Mouse (Mus musculus): Measurements from ENCODE around the gene Cd320. TPM values are rescaled to one million over a fixed set of nuclear protein-coding genes. Genes with fewer than 3 reads are reported as not detected.
"Not testable (repeated sequence)": the region's sequence is repeated elsewhere in the genome, so short reads cannot be mapped to it uniquely, and the experiment has no call there.

Gene Cd320
- total and polyA plus RNA-seq, 3 experiments, result 2.3 to 8.1 (median 6.0) TPM

- H3K4me3 ChIP-seq (ENCODE audit: low read depth, low read length), result peak within 1 kb of the TSS; percentile 81
- no peaks in the 10 kb centered on the region for H3K9me3 ChIP-seq (replicated peaks)
- H3K36me3 ChIP-seq (replicated peaks), result peaks cover 80% of the 10 kb centered on the region
- no peaks in the 10 kb centered on the region for H3K27me3 ChIP-seq (ENCODE audit: insufficient read depth, low read length)
- ATAC-seq (ENCODE audit: extremely low read depth, insufficient number of reproducible peaks, low FRiP score, poor library complexity, severe bottlenecking), result peak; percentile 85
- TF ChIP-seq CTCF (IDR thresholded peaks at IDR 0.05; ENCODE audit: low read depth, low read length), result no peak
- TF ChIP-seq TAL1 (conservative IDR thresholded peaks at IDR 0.05; ENCODE audit: low read depth, low read length), result no peak
- TF ChIP-seq GATA1 (IDR thresholded peaks at IDR 0.05; ENCODE audit: borderline replicate concordance, low read length), result no peak
- peak; percentile 95 for TF ChIP-seq POLR2AphosphoS5 (IDR thresholded peaks at IDR 0.05; ENCODE audit: insufficient replicate concordance, low read depth, low read length)
- DNase-seq (ENCODE audit: low spot score), result peak; percentile 49
- peaks cover 62% of the 10 kb centered on the region for H3K4me1 ChIP-seq (ENCODE audit: insufficient read depth, low read depth, low read length)
These were observed 18.6 kb upstream of the Cd320 start, which contains the start of the genes Rps28 and Ndufa7 for GRCm38 (mm10) chr17:33824084-33824996. Rps28 (minus strand) TSS chr17:33824562. Ndufa7 (plus strand) TSS chr17:33824572.

- not testable (repeated sequence) for H3K9me3 ChIP-seq (replicated peaks); H3K27me3 ChIP-seq (ENCODE audit: insufficient read depth, low read length); DNase-seq (ENCODE audit: low spot score); ATAC-seq (ENCODE audit: extremely low read depth, insufficient number of reproducible peaks, low FRiP score, poor library complexity, severe bottlenecking)
- H3K4me1 ChIP-seq (ENCODE audit: insufficient read depth, low read depth, low read length), result peaks cover 58% of the 10 kb centered on the region
- H3K36me3 ChIP-seq (replicated peaks), result peaks cover 80% of the 10 kb centered on the region
- peak overlapping the region; percentile 81 for H3K4me3 ChIP-seq (ENCODE audit: low read depth, low read length)
These were observed 17.9 kb upstream of the Cd320 start for GRCm38 (mm10) chr17:33824997-33825330.

DNA sequence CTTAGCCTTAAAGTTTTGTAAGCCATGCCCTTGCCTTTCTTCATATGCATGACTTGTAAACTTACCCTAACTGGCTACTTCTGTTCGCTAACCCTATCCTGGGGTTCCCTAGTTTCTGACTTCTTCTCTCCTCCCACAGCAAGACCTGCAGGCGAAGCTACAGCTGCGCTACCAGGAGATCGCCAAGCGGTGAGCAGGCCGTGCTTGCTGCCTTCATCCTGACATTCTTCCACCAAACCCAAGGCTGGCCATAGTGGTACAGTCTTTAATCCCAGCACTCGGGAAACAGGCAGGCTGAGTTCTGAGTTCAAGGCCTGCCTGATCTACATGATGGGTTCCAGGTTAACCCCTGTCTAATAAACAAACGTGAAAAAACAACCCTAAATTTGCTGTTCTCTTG is 17.4 kb upstream of the Cd320 start:
- Histone ChIP-seq H3K9me3 (replicated peaks) (no peaks in the 10 kb centered on the region), H3K27me3 (ENCODE audit: insufficient read depth, low read length) (no peaks in the 10 kb centered on the region), H3K36me3 (replicated peaks) (peaks cover 80% of the 10 kb centered on the region), H3K4me1 (ENCODE audit: insufficient read depth, low read depth, low read length) (peaks cover 53% of the 10 kb centered on the region), H3K4me3 (ENCODE audit: low read depth, low read length) (peak overlapping the region; percentile 81)
- no peak for TF ChIP-seq GATA2 (IDR thresholded peaks at IDR 0.05; ENCODE audit: borderline replicate concordance, low read depth, low read length)
- TF ChIP-seq TAL1 (conservative IDR thresholded peaks at IDR 0.05; ENCODE audit: low read depth, low read length), result no peak
- no peak for TF ChIP-seq GATA1 (IDR thresholded peaks at IDR 0.05; ENCODE audit: borderline replicate concordance, low read length)
- TF ChIP-seq CTCF (IDR thresholded peaks at IDR 0.05; ENCODE audit: low read depth, low read length), result no peak
- TF ChIP-seq POLR2AphosphoS5 (IDR thresholded peaks at IDR 0.05; ENCODE audit: insufficient replicate concordance, low read depth, low read length), result no peak
- DNase-seq (ENCODE audit: low spot score) (no peak), ATAC-seq (ENCODE audit: extremely low read depth, insufficient number of reproducible peaks, low FRiP score, poor library complexity, severe bottlenecking) (no peak)

- TF ChIP-seq CTCF (IDR thresholded peaks at IDR 0.05; ENCODE audit: low read depth, low read length) (peak; percentile 84), POLR2AphosphoS5 (IDR thresholded peaks at IDR 0.05; ENCODE audit: insufficient replicate concordance, low read depth, low read length) (no peak), TAL1 (conservative IDR thresholded peaks at IDR 0.05; ENCODE audit: low read depth, low read length) (no peak)
- Histone ChIP-seq H3K4me1 (ENCODE audit: insufficient read depth, low read depth, low read length) (peaks cover 41% of the 10 kb centered on the region), H3K36me3 (replicated peaks) (peaks cover 80% of the 10 kb centered on the region), H3K4me3 (ENCODE audit: low read depth, low read length) (no peak overlapping the region), H3K9me3 (replicated peaks) (no peaks in the 10 kb centered on the region), H3K27me3 (ENCODE audit: insufficient read depth, low read length) (no peaks in the 10 kb centered on the region)
- DNase-seq (ENCODE audit: low spot score) (peak; percentile 57), ATAC-seq (ENCODE audit: extremely low read depth, insufficient number of reproducible peaks, low FRiP score, poor library complexity, severe bottlenecking) (no peak)
These were observed 16.0 kb upstream of the Cd320 start for GRCm38 (mm10) chr17:33826850-33827249.

DNA sequence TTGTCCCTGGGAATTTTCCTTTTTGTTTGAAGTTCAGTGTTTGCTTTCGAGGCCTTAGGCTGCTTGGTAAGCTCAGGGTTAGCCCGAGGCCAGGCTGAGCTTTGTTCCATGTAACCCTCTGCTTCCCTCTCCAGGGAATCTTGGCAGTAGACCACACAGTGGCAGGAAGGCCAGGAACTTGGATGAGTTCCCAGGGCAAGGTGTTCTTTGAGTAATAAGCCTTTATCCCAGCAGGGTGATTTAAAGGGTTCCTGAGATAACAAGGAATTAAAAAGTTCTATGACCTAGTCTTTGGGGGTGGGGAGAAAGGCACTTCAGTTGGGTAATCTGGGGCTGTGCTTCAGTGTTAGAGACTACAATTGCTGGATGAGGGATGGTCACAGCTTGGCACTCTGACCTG is 14.0 kb upstream of the Cd320 start:
- Histone ChIP-seq H3K36me3 (replicated peaks) (peaks cover 81% of the 10 kb centered on the region), H3K4me3 (ENCODE audit: low read depth, low read length) (no peak overlapping the region), H3K27me3 (ENCODE audit: insufficient read depth, low read length) (no peaks in the 10 kb centered on the region), H3K9me3 (replicated peaks) (no peaks in the 10 kb centered on the region), H3K4me1 (ENCODE audit: insufficient read depth, low read depth, low read length) (peaks cover 29% of the 10 kb centered on the region)
- no peak for DNase-seq (ENCODE audit: low spot score)
- TF ChIP-seq TAL1 (conservative IDR thresholded peaks at IDR 0.05; ENCODE audit: low read depth, low read length), result no peak
- TF ChIP-seq POLR2AphosphoS5 (IDR thresholded peaks at IDR 0.05; ENCODE audit: insufficient replicate concordance, low read depth, low read length), result no peak
- no peak for TF ChIP-seq GATA1 (IDR thresholded peaks at IDR 0.05; ENCODE audit: borderline replicate concordance, low read length)
- TF ChIP-seq GATA2 (IDR thresholded peaks at IDR 0.05; ENCODE audit: borderline replicate concordance, low read depth, low read length), result no peak
- TF ChIP-seq CTCF (IDR thresholded peaks at IDR 0.05; ENCODE audit: low read depth, low read length), result no peak
- no peak for ATAC-seq (ENCODE audit: extremely low read depth, insufficient number of reproducible peaks, low FRiP score, poor library complexity, severe bottlenecking)

GRCm38 (mm10) chr17:33829561-33829960 is 13.3 kb upstream of the Cd320 start:
- peaks cover 29% of the 10 kb centered on the region for H3K4me1 ChIP-seq (ENCODE audit: insufficient read depth, low read depth, low read length)
- no peak for TF ChIP-seq GATA2 (IDR thresholded peaks at IDR 0.05; ENCODE audit: borderline replicate concordance, low read depth, low read length)
- no peak for TF ChIP-seq GATA1 (IDR thresholded peaks at IDR 0.05; ENCODE audit: borderline replicate concordance, low read length)
- TF ChIP-seq TAL1 (conservative IDR thresholded peaks at IDR 0.05; ENCODE audit: low read depth, low read length), result no peak
- TF ChIP-seq CTCF (IDR thresholded peaks at IDR 0.05; ENCODE audit: low read depth, low read length), result no peak
- TF ChIP-seq POLR2AphosphoS5 (IDR thresholded peaks at IDR 0.05; ENCODE audit: insufficient replicate concordance, low read depth, low read length), result no peak

More at GRCm38 (mm10) chr17:33829561-33829960, 13.3 kb upstream of the Cd320 start:
- Histone ChIP-seq H3K27me3 (ENCODE audit: insufficient read depth, low read length) (no peaks in the 10 kb centered on the region), H3K4me3 (ENCODE audit: low read depth, low read length) (no peak overlapping the region), H3K36me3 (replicated peaks) (peaks cover 87% of the 10 kb centered on the region), H3K9me3 (replicated peaks) (no peaks in the 10 kb centered on the region)
- DNase-seq (ENCODE audit: low spot score), result no peak
- no peak for ATAC-seq (ENCODE audit: extremely low read depth, insufficient number of reproducible peaks, low FRiP score, poor library complexity, severe bottlenecking)

Data from G1E (cell line).